Mouse (Mus musculus): ENCODE data around the gene Lama4. TPM values are rescaled to one million over a fixed set of nuclear protein-coding genes. Genes with fewer than 3 reads are reported as not detected.

Gene Lama4
- polyA plus RNA-seq, 1 experiment: 2.3 TPM

- H3K4me3 ChIP-seq (ENCODE audit: control insufficient read depth, low read depth, low read length): no peak overlapping the region
- TF ChIP-seq CTCF (IDR thresholded peaks at IDR 0.05; ENCODE audit: control insufficient read depth, insufficient read depth, insufficient replicate concordance, low read depth, low read length): no peak
- TF ChIP-seq POLR2A (IDR thresholded peaks at IDR 0.05; ENCODE audit: control insufficient read depth, low read depth, low read length): no peak
Measured at GRCm38 (mm10) chr10:39030148-39030685, 64.9 kb downstream of the Lama4 start.

GRCm38 (mm10) chr10:39039564-39039963 is 74.2 kb downstream of the Lama4 start:
- H3K36me3 ChIP-seq (ENCODE audit: control insufficient read depth, insufficient read depth, low read length): no peaks in the 10 kb centered on the region
- H3K4me3 ChIP-seq (ENCODE audit: control insufficient read depth, low read depth, low read length): no peak overlapping the region
- no peak for TF ChIP-seq POLR2A (IDR thresholded peaks at IDR 0.05; ENCODE audit: control insufficient read depth, low read depth, low read length)
- TF ChIP-seq CTCF (IDR thresholded peaks at IDR 0.05; ENCODE audit: control insufficient read depth, insufficient read depth, insufficient replicate concordance, low read depth, low read length): no peak
- H3K4me1 ChIP-seq (ENCODE audit: control insufficient read depth, insufficient read depth, low read length): no peaks in the 10 kb centered on the region
- no peak overlapping the region for H3K27ac ChIP-seq (ENCODE audit: control insufficient read depth, insufficient read depth, low read depth, low read length)
- H3K27me3 ChIP-seq (ENCODE audit: control insufficient read depth, insufficient read depth, low read length): no peaks in the 10 kb centered on the region

More at GRCm38 (mm10) chr10:39030148-39030685, 64.9 kb downstream of the Lama4 start:
- H3K27me3 ChIP-seq (ENCODE audit: control insufficient read depth, insufficient read depth, low read length): no peaks in the 10 kb centered on the region
- no peak overlapping the region for H3K27ac ChIP-seq (ENCODE audit: control insufficient read depth, insufficient read depth, low read depth, low read length)
- no peaks in the 10 kb centered on the region for H3K36me3 ChIP-seq (ENCODE audit: control insufficient read depth, insufficient read depth, low read length)
- no peaks in the 10 kb centered on the region for H3K4me1 ChIP-seq (ENCODE audit: control insufficient read depth, insufficient read depth, low read length)

- H3K27ac ChIP-seq (ENCODE audit: control insufficient read depth, insufficient read depth, low read depth, low read length): no peak overlapping the region
- no peak for TF ChIP-seq POLR2A (IDR thresholded peaks at IDR 0.05; ENCODE audit: control insufficient read depth, low read depth, low read length)
- TF ChIP-seq CTCF (IDR thresholded peaks at IDR 0.05; ENCODE audit: control insufficient read depth, insufficient read depth, insufficient replicate concordance, low read depth, low read length): no peak
- no peaks in the 10 kb centered on the region for H3K4me1 ChIP-seq (ENCODE audit: control insufficient read depth, insufficient read depth, low read length)
- H3K27me3 ChIP-seq (ENCODE audit: control insufficient read depth, insufficient read depth, low read length): no peaks in the 10 kb centered on the region
- H3K4me3 ChIP-seq (ENCODE audit: control insufficient read depth, low read depth, low read length): no peak overlapping the region
- no peaks in the 10 kb centered on the region for H3K36me3 ChIP-seq (ENCODE audit: control insufficient read depth, insufficient read depth, low read length)
Measured at GRCm38 (mm10) chr10:39040026-39040425, 74.7 kb downstream of the Lama4 start.

GRCm38 (mm10) chr10:39044476-39044995 is 79.2 kb downstream of the Lama4 start:
- Histone ChIP-seq H3K4me3 (ENCODE audit: control insufficient read depth, low read depth, low read length) (no peak overlapping the region), H3K4me1 (ENCODE audit: control insufficient read depth, insufficient read depth, low read length) (no peaks in the 10 kb centered on the region), H3K36me3 (ENCODE audit: control insufficient read depth, insufficient read depth, low read length) (no peaks in the 10 kb centered on the region), H3K27me3 (ENCODE audit: control insufficient read depth, insufficient read depth, low read length) (no peaks in the 10 kb centered on the region), H3K27ac (ENCODE audit: control insufficient read depth, insufficient read depth, low read depth, low read length) (no peak overlapping the region)
- TF ChIP-seq CTCF (IDR thresholded peaks at IDR 0.05; ENCODE audit: control insufficient read depth, insufficient read depth, insufficient replicate concordance, low read depth, low read length) (no peak), POLR2A (IDR thresholded peaks at IDR 0.05; ENCODE audit: control insufficient read depth, low read depth, low read length) (no peak)

DNA sequence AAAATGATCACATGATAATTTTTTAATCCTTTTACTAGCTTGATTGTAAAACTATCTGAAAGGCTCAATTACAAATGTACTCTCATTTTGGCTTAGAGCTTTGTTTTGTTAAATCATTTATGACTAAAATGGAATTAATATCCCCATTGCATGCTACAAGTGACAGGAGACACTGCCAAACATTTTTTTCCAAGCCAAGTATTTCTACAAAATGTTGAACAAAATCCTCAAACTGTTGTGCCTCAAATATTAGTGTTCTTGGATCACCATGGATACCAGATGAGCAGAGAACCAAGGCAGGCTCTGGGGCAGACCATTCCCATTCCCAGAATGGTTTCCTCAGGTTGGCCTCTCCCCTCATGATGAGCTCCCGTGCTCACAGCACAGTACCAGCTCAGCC is 79.8 kb downstream of the Lama4 start:
- TF ChIP-seq POLR2A (IDR thresholded peaks at IDR 0.05; ENCODE audit: control insufficient read depth, low read depth, low read length) (no peak), CTCF (IDR thresholded peaks at IDR 0.05; ENCODE audit: control insufficient read depth, insufficient read depth, insufficient replicate concordance, low read depth, low read length) (no peak)
- Histone ChIP-seq H3K27me3 (ENCODE audit: control insufficient read depth, insufficient read depth, low read length) (no peaks in the 10 kb centered on the region), H3K36me3 (ENCODE audit: control insufficient read depth, insufficient read depth, low read length) (no peaks in the 10 kb centered on the region), H3K27ac (ENCODE audit: control insufficient read depth, insufficient read depth, low read depth, low read length) (no peak overlapping the region), H3K4me1 (ENCODE audit: control insufficient read depth, insufficient read depth, low read length) (no peaks in the 10 kb centered on the region), H3K4me3 (ENCODE audit: control insufficient read depth, low read depth, low read length) (no peak overlapping the region)

DNA sequence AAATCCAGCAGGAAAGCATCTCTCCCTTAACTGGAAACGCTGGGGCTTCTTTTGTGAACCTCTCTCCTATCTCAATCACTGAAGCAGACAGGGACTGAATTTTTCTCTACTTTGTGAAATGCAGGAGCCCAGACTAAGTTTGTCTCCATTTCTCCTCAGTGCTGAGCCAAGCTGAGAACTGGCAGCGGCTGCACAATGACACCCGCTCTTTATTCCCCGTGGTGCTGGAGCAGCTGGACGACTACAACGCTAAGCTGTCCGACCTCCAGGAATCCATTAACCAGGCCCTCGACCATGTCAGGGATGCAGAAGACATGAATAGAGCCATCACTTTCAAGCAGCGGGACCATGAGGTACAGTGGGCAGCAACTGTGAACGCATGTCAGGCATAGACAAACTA is 82.5 kb downstream of the Lama4 start:
- no peak overlapping the region for H3K4me3 ChIP-seq (ENCODE audit: control insufficient read depth, low read depth, low read length)
- no peaks in the 10 kb centered on the region for H3K4me1 ChIP-seq (ENCODE audit: control insufficient read depth, insufficient read depth, low read length)
- H3K36me3 ChIP-seq (ENCODE audit: control insufficient read depth, insufficient read depth, low read length): no peaks in the 10 kb centered on the region
- TF ChIP-seq POLR2A (IDR thresholded peaks at IDR 0.05; ENCODE audit: control insufficient read depth, low read depth, low read length) (no peak), CTCF (IDR thresholded peaks at IDR 0.05; ENCODE audit: control insufficient read depth, insufficient read depth, insufficient replicate concordance, low read depth, low read length) (no peak)
- no peaks in the 10 kb centered on the region for H3K27me3 ChIP-seq (ENCODE audit: control insufficient read depth, insufficient read depth, low read length)
- H3K27ac ChIP-seq (ENCODE audit: control insufficient read depth, insufficient read depth, low read depth, low read length): no peak overlapping the region

DNA sequence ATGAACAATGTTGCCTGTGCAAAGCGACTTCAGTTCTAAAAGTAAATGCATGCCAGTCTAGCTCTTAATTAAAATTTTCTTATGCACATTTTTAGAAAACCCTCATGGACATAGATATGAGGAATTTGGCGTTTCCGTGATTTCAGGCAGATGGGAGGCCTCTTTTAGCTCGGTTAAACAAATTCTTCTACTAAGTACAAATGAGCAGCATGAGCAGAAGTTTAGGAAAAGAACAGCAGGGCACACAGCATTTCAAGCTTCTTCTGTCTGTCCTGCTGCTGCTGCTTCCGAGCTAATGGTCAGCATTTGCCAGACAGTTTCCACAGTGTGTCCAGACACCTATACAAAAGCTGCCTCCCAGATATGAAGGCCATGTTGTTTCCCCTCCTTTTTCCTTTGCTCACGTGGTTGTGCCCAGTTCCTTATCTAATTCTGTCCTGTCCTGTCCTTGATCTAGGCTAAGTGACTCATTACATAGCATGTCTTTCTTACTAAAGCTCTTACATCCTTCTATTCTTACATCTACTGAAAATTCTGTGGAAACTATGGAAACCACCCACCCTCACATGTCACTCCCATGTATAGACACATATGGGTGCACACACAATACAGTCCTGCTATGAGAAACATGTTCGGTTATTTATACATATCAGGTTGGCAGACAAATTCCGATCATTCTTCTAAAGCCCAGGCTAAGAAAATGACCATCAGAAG is 84.4 kb downstream of the Lama4 start:
- no peak for TF ChIP-seq POLR2A (IDR thresholded peaks at IDR 0.05; ENCODE audit: control insufficient read depth, low read depth, low read length)
- TF ChIP-seq CTCF (IDR thresholded peaks at IDR 0.05; ENCODE audit: control insufficient read depth, insufficient read depth, insufficient replicate concordance, low read depth, low read length): no peak
- Histone ChIP-seq H3K27me3 (ENCODE audit: control insufficient read depth, insufficient read depth, low read length) (no peaks in the 10 kb centered on the region), H3K4me3 (ENCODE audit: control insufficient read depth, low read depth, low read length) (no peak overlapping the region), H3K36me3 (ENCODE audit: control insufficient read depth, insufficient read depth, low read length) (no peaks in the 10 kb centered on the region), H3K27ac (ENCODE audit: control insufficient read depth, insufficient read depth, low read depth, low read length) (no peak overlapping the region), H3K4me1 (ENCODE audit: control insufficient read depth, insufficient read depth, low read length) (no peaks in the 10 kb centered on the region)

Data from testis, adult 2 months (tissue).